Mouse (Mus musculus): ENCODE measurements around the gene Hexdc.

GRCm38 (mm10) chr11:121200781-121201180, 3.5 kb upstream of the Hexdc start:
- TF ChIP-seq EP300 (optimal IDR thresholded peaks at IDR 0.05) (no peak), CTCF (IDR thresholded peaks at IDR 0.05; ENCODE audit: low read depth) (no peak)
